Mouse (Mus musculus): ENCODE data around the gene Ccdc30.
"Not testable (repeated sequence)": the region's sequence is repeated elsewhere in the genome, so short reads cannot be mapped to it uniquely, and the experiment has no call there.

The Ccdc30 gene

DNA sequence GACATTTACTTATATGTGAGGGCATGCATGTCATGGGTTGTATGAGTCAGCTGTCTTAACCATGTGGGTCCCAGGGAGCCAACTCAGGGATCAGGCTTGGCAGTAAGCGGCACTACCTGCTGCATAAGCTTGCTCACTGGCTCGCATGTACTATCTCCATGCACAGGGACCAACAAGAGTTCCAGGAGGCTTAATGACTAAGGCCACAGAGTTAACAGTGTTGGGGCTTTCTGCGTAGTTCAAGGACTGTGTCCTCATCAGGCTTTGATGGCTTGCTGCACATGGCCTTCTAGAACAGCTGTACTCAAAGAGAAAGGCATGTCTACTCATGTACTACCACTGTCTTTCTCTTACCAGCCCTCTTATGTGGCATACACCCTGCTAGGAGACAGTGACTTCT is 114.6 kb downstream of the Ccdc30 start:
- no peak for DNase-seq

- no peak for DNase-seq
Observed at GRCm38 (mm10) chr4:119297361-119297760, 118.0 kb downstream of the Ccdc30 start.

GRCm38 (mm10) chr4:119295134-119295453 is 120.2 kb downstream of the Ccdc30 start:
- peak in 1 of 2 experiments; percentile 3 for DNase-seq

- peak; percentile 97 to 98 for DNase-seq
Observed at GRCm38 (mm10) chr4:119294415-119295133, 120.7 kb downstream of the Ccdc30 start, which contains the start of gene Ybx1. Ybx1 (minus strand) TSS chr4:119294604.

DNA sequence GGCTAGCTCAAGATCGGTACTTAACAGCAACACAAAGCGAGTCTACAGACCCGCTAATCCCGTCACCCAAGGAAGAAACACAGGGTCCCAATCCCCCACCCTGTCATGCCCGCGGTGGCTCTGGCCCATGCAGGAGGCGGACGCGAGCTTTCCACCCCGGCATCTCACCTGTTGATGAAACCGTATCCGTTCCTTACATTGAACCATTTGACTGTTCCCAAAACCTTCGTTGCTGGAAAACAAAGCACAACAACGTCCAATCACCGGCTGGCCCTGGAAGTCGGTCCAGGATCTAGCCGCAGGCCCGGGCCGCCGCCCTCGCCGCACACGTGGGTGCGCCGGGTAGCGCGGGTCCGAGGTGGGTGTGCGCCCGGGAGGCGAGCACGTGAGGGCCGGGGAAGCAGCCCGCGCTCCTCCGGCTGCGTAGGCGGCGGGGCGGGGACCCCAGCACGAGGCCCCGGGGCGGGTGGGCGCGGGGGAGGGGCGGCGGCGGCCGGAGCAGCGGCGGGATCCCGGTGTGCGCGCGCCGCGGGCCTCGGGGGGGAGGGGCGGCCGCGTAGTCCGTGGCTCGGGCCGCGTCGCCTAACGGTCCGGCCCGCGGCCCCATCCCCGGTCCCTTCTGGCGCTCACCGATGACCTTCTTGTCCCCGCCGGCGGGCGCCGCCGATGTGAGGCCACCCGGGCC is 121.6 kb downstream of the Ccdc30 start:
- peak; percentile 38 to 47 for DNase-seq

DNA sequence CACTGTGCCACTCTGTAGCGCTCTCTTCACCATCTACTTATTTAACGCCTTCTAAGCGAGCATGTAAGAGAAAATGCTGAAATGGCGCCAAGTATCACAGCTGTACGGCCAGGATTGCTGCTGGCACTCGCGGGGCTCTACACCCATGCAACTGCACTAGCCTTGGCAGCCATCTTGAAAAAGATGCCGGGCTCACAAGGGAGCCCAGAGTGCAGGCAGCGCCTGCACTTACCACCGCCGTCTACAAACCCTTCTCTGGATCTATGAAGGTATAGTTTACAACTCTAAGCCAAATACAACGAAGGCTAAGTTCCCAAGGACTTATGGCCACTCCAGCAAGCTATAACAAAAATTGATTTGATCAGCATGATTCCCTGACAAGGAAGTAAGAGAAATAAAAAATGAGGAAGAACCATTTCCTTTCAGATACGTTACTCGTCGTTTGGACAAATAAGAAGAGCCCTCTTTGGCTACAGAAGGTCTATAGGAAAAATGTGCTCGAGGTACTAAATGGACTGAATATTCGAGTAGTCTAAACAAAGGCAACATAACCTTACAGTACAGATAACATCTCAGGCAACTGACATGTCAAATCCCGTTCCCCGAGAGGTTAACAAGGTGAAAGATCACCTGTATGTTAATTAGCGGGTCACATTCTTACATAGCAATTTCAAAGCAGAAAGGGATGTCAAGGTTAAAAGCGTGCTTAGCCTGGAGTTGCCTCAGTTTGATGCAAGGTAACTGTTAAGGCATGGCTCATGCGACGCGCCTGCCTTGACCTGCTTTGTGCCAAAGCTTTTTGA is 122.3 kb downstream of the Ccdc30 start:
- peak; percentile 61 to 68 for DNase-seq

DNA sequence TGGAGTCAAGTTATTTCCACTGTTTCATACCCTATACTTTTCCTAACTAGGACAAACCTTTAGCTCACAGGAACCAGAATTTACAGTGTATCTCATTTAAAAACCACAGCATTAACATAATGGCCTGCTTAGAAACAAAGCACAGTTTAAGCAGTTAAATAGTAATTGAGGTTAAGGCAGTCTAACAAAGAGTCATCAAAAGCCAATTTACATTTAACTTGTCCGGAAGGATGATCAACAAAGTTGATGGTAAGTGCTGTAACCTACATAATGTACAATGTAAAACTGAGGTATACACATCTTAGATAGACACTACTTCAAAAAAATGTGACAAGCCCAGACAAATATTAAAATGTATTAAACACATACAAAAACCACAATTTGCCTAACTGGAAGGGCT is 123.4 kb downstream of the Ccdc30 start:
- DNase-seq, result no peak

DNA sequence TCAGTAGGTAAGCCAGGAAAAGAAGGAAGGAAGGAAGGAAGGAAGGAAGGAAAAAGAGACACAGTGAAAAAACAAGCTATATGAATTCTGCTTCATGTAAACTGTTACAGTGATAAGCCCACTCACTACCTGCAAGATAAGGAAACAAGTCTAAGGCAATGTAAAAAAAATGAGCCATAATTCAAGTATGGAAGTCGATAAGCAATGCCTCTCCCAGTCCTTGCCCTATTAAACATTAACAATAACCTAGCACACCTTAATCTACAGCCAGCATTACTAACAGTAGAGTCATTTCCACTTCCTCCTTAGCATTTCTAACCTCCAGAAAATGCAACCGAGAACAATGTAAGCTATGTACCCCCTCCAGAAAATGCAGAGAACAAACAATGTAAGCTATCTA is 130.0 kb downstream of the Ccdc30 start:
- DNase-seq, result no peak

GRCm38 (mm10) chr4:119284861-119285260 is 130.5 kb downstream of the Ccdc30 start:
- DNase-seq, result no peak

- not testable (repeated sequence) for DNase-seq
Observed at GRCm38 (mm10) chr4:119278784-119279183, 136.5 kb downstream of the Ccdc30 start.

- DNase-seq, result no peak
Observed at GRCm38 (mm10) chr4:119275726-119276125, 139.6 kb downstream of the Ccdc30 start.

GRCm38 (mm10) chr4:119275226-119275625 is 140.1 kb downstream of the Ccdc30 start:
- no peak for DNase-seq

- DNase-seq, result no peak
Observed at GRCm38 (mm10) chr4:119274627-119275026, 140.7 kb downstream of the Ccdc30 start.

Data from B cell, adult 2 months (primary cell).